Mouse (Mus musculus) cerebellum, adult 2 months (tissue): ENCODE measurements at regions not wholly inside any gene's neighbourhood (a gene's known extent, or its start where the extent isn't known, plus 50 kb on each side); places are given as distances from the start of the nearest gene placed in this dataset.

Experiments used
- DNase-seq, 2 experiments: peaks; one replicate each; pipeline ENCODE4 v3.0.0; 2021
- H3K27ac ChIP-seq: fragments of 200-500 bp; 2 replicates; pipeline ENCODE4 v1.5.1; 2012; ENCODE audit warnings: low read length, control low read depth, inconsistent platforms; ENCODE audit not compliant: insufficient read depth
- H3K27me3 ChIP-seq: fragments of 200-500 bp; 2 replicates; pipeline ENCODE4 v1.6.1; 2012; ENCODE audit warnings: inconsistent platforms, mild to moderate bottlenecking, low read length, moderate library complexity; ENCODE audit not compliant: control insufficient read depth, insufficient read depth
- H3K4me1 ChIP-seq: fragments of 200-500 bp; 2 replicates; pipeline ENCODE4 v1.6.1; 2011; ENCODE audit warnings: low read length; ENCODE audit not compliant: control insufficient read depth, insufficient read depth
- H3K4me3 ChIP-seq: fragments of 200-500 bp; replicated peaks from 2 replicates; pipeline ENCODE3; 2011; ENCODE audit warnings: mild to moderate bottlenecking, low read depth, low read length, control low read depth; ENCODE audit not compliant: insufficient read depth
- CTCF ChIP-seq: fragments of 200-500 bp; IDR thresholded peaks from 2 replicates; pipeline ENCODE4 v1.5.1; 2011; ENCODE audit warnings: low read depth, mild to moderate bottlenecking, control low read depth, low read length, moderate library complexity, borderline replicate concordance; ENCODE audit not compliant: insufficient read depth
- POLR2A ChIP-seq: fragments of 200-500 bp; IDR thresholded peaks from 2 replicates; pipeline ENCODE4 v1.6.1; 2011; ENCODE audit warnings: low read length, control low read depth, borderline replicate concordance; ENCODE audit not compliant: insufficient read depth
- WGBS: fragments of 180-500 bp; shearing (Covaris S2); methylation state at CpG from one replicate; pipeline ENCODE4 v1.1.7; 2018; 5-methylcytosine and 5-hydroxymethylcytosine counted together

- no peak for DNase-seq
- no peak overlapping the region for H3K4me3 ChIP-seq
- no peak for TF ChIP-seq POLR2A
- WGBS = 55% methylated on average over 6 of the region's 6 CpGs
- H3K4me1 ChIP-seq = no peaks in the 10 kb centered on the region
- H3K27ac ChIP-seq = no peak overlapping the region
- no peaks in the 10 kb centered on the region for H3K27me3 ChIP-seq
These were observed 162.7 kb downstream of the Irs2 start for GRCm38 (mm10) chr8:10845607-10846006.

- Histone ChIP-seq H3K4me3 (no peak overlapping the region), H3K27me3 (no peaks in the 10 kb centered on the region), H3K27ac (no peak overlapping the region), H3K4me1 (no peaks in the 10 kb centered on the region)
- TF ChIP-seq CTCF (no peak), POLR2A (no peak)
- WGBS = 92% methylated on average over 12 of the region's 12 CpGs
- DNase-seq = no peak
These were observed 167.3 kb downstream of the Irs2 start for GRCm38 (mm10) chr8:10840853-10841531.

GRCm38 (mm10) chr8:10840044-10840443, 168.2 kb downstream of the Irs2 start:
- H3K27me3 ChIP-seq = no peaks in the 10 kb centered on the region
- H3K4me1 ChIP-seq = no peaks in the 10 kb centered on the region
- TF ChIP-seq POLR2A (no peak), CTCF (no peak)
- no peak overlapping the region for H3K4me3 ChIP-seq
- DNase-seq = no peak
- H3K27ac ChIP-seq = no peak overlapping the region
- WGBS = 74% methylated on average over 1 of the region's 1 CpGs

- WGBS = 87% methylated on average over 6 of the region's 6 CpGs
- H3K27me3 ChIP-seq = no peaks in the 10 kb centered on the region
- no peak for DNase-seq
- no peak overlapping the region for H3K27ac ChIP-seq
- H3K4me3 ChIP-seq = no peak overlapping the region
- no peak for TF ChIP-seq CTCF
- TF ChIP-seq POLR2A = no peak
- no peaks in the 10 kb centered on the region for H3K4me1 ChIP-seq
These were observed 173.2 kb downstream of the Irs2 start for GRCm38 (mm10) chr8:10835054-10835453.

- no peak for DNase-seq
- Histone ChIP-seq H3K4me3 (no peak overlapping the region), H3K4me1 (no peaks in the 10 kb centered on the region), H3K27me3 (no peaks in the 10 kb centered on the region), H3K27ac (no peak overlapping the region)
- 93% methylated on average over 7 of the region's 7 CpGs for WGBS
- TF ChIP-seq POLR2A (no peak), CTCF (no peak)
These were observed 176.4 kb downstream of the Irs2 start for GRCm38 (mm10) chr8:10831864-10832263.

- no peaks in the 10 kb centered on the region for H3K4me1 ChIP-seq
- TF ChIP-seq CTCF (no peak), POLR2A (no peak)
- no peak overlapping the region for H3K27ac ChIP-seq
- no peaks in the 10 kb centered on the region for H3K27me3 ChIP-seq
- 82% methylated on average over 6 of the region's 6 CpGs for WGBS
- DNase-seq = no peak
- no peak overlapping the region for H3K4me3 ChIP-seq
These were observed 177.0 kb downstream of the Irs2 start for GRCm38 (mm10) chr8:10831277-10831676.

DNA sequence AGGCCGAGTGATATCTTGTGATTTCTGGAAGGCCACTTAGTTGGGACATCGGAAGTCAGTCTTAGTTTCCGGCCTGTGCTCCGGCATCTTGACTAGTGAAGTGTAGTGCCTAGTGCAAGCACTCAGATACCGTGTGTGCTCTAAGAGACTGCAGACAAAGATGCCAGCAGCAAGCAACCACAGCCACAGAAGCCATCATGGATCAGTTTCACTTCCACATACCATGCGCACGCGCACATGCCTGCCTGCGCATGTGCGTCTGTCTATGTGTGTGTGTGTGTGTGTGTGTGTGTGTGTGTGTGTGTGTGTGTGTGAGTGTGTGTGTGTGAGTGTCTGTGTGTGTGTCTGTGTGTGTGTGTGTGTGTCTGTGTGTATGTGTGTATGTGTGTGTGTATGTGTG, 177.4 kb downstream of the Irs2 start:
- 93% methylated on average over 10 of the region's 10 CpGs for WGBS
- no peak overlapping the region for H3K27ac ChIP-seq
- no peaks in the 10 kb centered on the region for H3K27me3 ChIP-seq
- H3K4me3 ChIP-seq = no peak overlapping the region
- no peak for TF ChIP-seq CTCF
- no peak for TF ChIP-seq POLR2A
- no peaks in the 10 kb centered on the region for H3K4me1 ChIP-seq
- no peak for DNase-seq

GRCm38 (mm10) chr8:10828580-10828979, 179.7 kb downstream of the Irs2 start:
- H3K4me1 ChIP-seq = no peaks in the 10 kb centered on the region
- DNase-seq = no peak
- WGBS = 52% methylated on average over 9 of the region's 9 CpGs

More at GRCm38 (mm10) chr8:10828580-10828979, 179.7 kb downstream of the Irs2 start:
- no peaks in the 10 kb centered on the region for H3K27me3 ChIP-seq
- no peak overlapping the region for H3K27ac ChIP-seq
- no peak overlapping the region for H3K4me3 ChIP-seq
- TF ChIP-seq CTCF = no peak
- no peak for TF ChIP-seq POLR2A
